Mouse (Mus musculus): Measurements from ENCODE around the gene Gm10197. TPM values are rescaled to one million over a fixed set of nuclear protein-coding genes. Genes with fewer than 3 reads are reported as not detected.

Gene Gm10197
- polyA plus RNA-seq, 1 experiment, result not detected

DNA sequence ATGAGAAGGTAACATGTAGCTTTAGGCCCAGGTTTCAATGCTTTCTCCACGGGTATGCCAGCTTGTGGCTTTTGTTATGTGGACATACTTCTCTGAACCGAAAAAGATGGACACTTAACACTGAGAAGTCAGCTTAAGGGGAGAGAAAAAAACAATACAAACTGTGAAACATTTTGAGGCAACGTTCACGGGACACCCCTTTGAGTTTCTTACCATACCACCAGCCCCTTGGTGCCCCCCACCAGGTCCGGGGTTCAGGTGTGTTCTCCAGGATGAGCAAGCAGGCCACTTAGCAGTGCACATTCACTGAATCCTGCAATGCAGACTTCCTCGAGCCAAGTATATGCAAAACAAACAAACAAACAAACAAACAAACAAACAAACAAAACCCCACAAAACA is 46.7 kb downstream of the Gm10197 start:
- H3K27ac ChIP-seq (ENCODE audit: insufficient read depth, low read length), result no peak overlapping the region

GRCm38 (mm10) chr19:53322438-53323048 is 49.0 kb downstream of the Gm10197 start:
- Histone ChIP-seq H3K4me3 (ENCODE audit: insufficient read depth, low read length) (no peak overlapping the region), H3K27ac (ENCODE audit: insufficient read depth, low read length) (no peak overlapping the region), H3K4me1 (ENCODE audit: control insufficient read depth, insufficient read depth, low read length) (peaks cover 6% of the 10 kb centered on the region)
- TF ChIP-seq POLR2A (IDR thresholded peaks at IDR 0.05; ENCODE audit: extremely low read depth, insufficient read depth, low read length) (no peak), CTCF (IDR thresholded peaks at IDR 0.05; ENCODE audit: extremely low read depth, insufficient read depth, low read length) (no peak)

More for the DNA sequence above, 46.7 kb downstream of the Gm10197 start:
- TF ChIP-seq POLR2A (IDR thresholded peaks at IDR 0.05; ENCODE audit: extremely low read depth, insufficient read depth, low read length) (no peak), CTCF (IDR thresholded peaks at IDR 0.05; ENCODE audit: extremely low read depth, insufficient read depth, low read length) (no peak)
- H3K4me3 ChIP-seq (ENCODE audit: insufficient read depth, low read length), result peak overlapping the region; percentile 64
- H3K4me1 ChIP-seq (ENCODE audit: control insufficient read depth, insufficient read depth, low read length), result peaks cover 6% of the 10 kb centered on the region

Other genes with a start within 250 kb of the Gm10197 start
- gene Add3, start 231.3 kb downstream of the Gm10197 start, polyA plus RNA-seq (2012; rRNA removed), result 75.3 and 76.7 TPM in 2 replicates
- gene Mxi1, start 61.2 kb downstream of the Gm10197 start, polyA plus RNA-seq (2012; rRNA removed), result 81.0 and 82.8 TPM in 2 replicates
- 19.9 TPM in 2 replicates for gene Smndc1, start 18.8 kb upstream of the Gm10197 start, polyA plus RNA-seq (2012; rRNA removed)
- gene Dusp5, start 157.3 kb upstream of the Gm10197 start, polyA plus RNA-seq (2012; rRNA removed), result 10.4 and 11.8 TPM in 2 replicates
- 24.4 and 26.5 TPM in 2 replicates for gene Nutf2-ps1, start 217.3 kb upstream of the Gm10197 start, polyA plus RNA-seq (2012; rRNA removed)
- 21.6 and 23.1 TPM in 2 replicates for gene Smc3, start 228.6 kb upstream of the Gm10197 start, polyA plus RNA-seq (2012; rRNA removed)